Mouse (Mus musculus) Patski (cell line): ENCODE measurements at regions not wholly inside any gene's neighbourhood (a gene's known extent, or its start where the extent isn't known, plus 50 kb on each side); places are given as distances from the start of the nearest gene placed in this dataset.
A peak's percentile ranks its signal among the peaks of the same experiment; 100 is the strongest.

Source experiments
- ATAC-seq: fragments of 100-300 bp; one replicate; pipeline ENCODE4 v1.8.0; 2021
- CTCF ChIA-PET: fragments of 350-600 bp; sonication (Branson Sonifier 250); formaldehyde crosslinking; loops from one replicate; lab custom pipeline; 2022; ENCODE audit warnings: inconsistent platforms; lab: Charles Lee
- POLR2A ChIA-PET: fragments of 350-600 bp; sonication (Branson Sonifier 250); formaldehyde crosslinking; loops from one replicate; lab custom pipeline; 2022; ENCODE audit warnings: antibody characterized with exemption, inconsistent platforms; lab: Charles Lee
- DNase-seq: peaks from one replicate; pipeline ENCODE4 v3.0.0-alpha.2; 2011; ENCODE audit warnings: low read depth, low spot score
- H3K27me3 ChIP-seq: fragments of 371-371 bp; one replicate; pipeline ENCODE4 v1.5.1; 2021
- CTCF ChIP-seq: fragments of 100-300 bp; IDR thresholded peaks from one replicate; pipeline ENCODE4 v1.5.1; 2021
- in situ Hi-C: fragments of 300-500 bp; cut with MboI; formaldehyde crosslinking; loops from 3 replicates; pipeline ENCODE4 v1.11.1; 2018; ENCODE audit warnings: low pct_unique_long_range_greater_than_20kb, mixed read lengths

GRCm38 (mm10) chrX:42332906-42333305 lies 156.6 kb upstream of the Tex13c2 start:
- ChIA-PET CTCF (no interaction called here), POLR2A (no interaction called here)
- in situ Hi-C loops = no loop called here
- DNase-seq = no peak
- peaks cover 15% of the 10 kb centered on the region for H3K27me3 ChIP-seq
- ATAC-seq = no peak
- no peak for TF ChIP-seq CTCF

GRCm38 (mm10) chrX:42333631-42334030 lies 155.9 kb upstream of the Tex13c2 start:
- DNase-seq = no peak
- H3K27me3 ChIP-seq = peaks cover 15% of the 10 kb centered on the region
- ATAC-seq = peak; percentile 67
- POLR2A ChIA-PET = no interaction called here
- no peak for TF ChIP-seq CTCF
- CTCF ChIA-PET = interaction anchor here (0.6 to 1.3 kb wide), 2 partner anchors 21 to 74 kb away, joined by 3 read pairs; no protein-coding TSS in a partner anchor
- in situ Hi-C loops = no loop called here

- no peak for DNase-seq
Observed at GRCm38 (mm10) chrX:42334794-42335193, 154.7 kb upstream of the Tex13c2 start.

GRCm38 (mm10) chrX:42336772-42337171 lies 152.7 kb upstream of the Tex13c2 start:
- DNase-seq (no peak), ATAC-seq (no peak)
- ChIA-PET CTCF (no interaction called here), POLR2A (no interaction called here)
- no peak for TF ChIP-seq CTCF
- H3K27me3 ChIP-seq = peaks cover 24% of the 10 kb centered on the region
- in situ Hi-C loops = no loop called here

More at GRCm38 (mm10) chrX:42334794-42335193, 154.7 kb upstream of the Tex13c2 start:
- no peak for TF ChIP-seq CTCF
- ChIA-PET CTCF (interaction anchor here (1.5 kb wide), 1 partner anchor 15 kb away, joined by 3 read pairs; no protein-coding TSS in a partner anchor), POLR2A (no interaction called here)
- peaks cover 15% of the 10 kb centered on the region for H3K27me3 ChIP-seq
- no peak for ATAC-seq
- in situ Hi-C loops = no loop called here

GRCm38 (mm10) chrX:42342362-42342761 lies 147.1 kb upstream of the Tex13c2 start:
- no peak for TF ChIP-seq CTCF
- no peak for DNase-seq
- CTCF ChIA-PET = no interaction called here
- POLR2A ChIA-PET = no interaction called here
- ATAC-seq = no peak
- in situ Hi-C loops = no loop called here
- H3K27me3 ChIP-seq = peaks cover 24% of the 10 kb centered on the region

GRCm38 (mm10) chrX:42342951-42343879 lies 146.3 kb upstream of the Tex13c2 start:
- POLR2A ChIA-PET = no interaction called here
- ATAC-seq (peak; percentile 39), DNase-seq (no peak)
- CTCF ChIA-PET = no interaction called here
- no peak for TF ChIP-seq CTCF
- peaks cover 24% of the 10 kb centered on the region for H3K27me3 ChIP-seq
- in situ Hi-C loops = no loop called here

- TF ChIP-seq CTCF = no peak
- H3K27me3 ChIP-seq = peaks cover 41% of the 10 kb centered on the region
- POLR2A ChIA-PET = no interaction called here
- DNase-seq = no peak
- no peak for ATAC-seq
- in situ Hi-C loops = no loop called here
- CTCF ChIA-PET = no interaction called here
Observed at GRCm38 (mm10) chrX:42352610-42353254, 136.8 kb upstream of the Tex13c2 start.

- ChIA-PET POLR2A (no interaction called here), CTCF (no interaction called here)
- no peak for TF ChIP-seq CTCF
- DNase-seq (no peak), ATAC-seq (no peak)
- peaks cover 21% of the 10 kb centered on the region for H3K27me3 ChIP-seq
- in situ Hi-C loops = no loop called here
Observed at GRCm38 (mm10) chrX:42359381-42360172, 129.9 kb upstream of the Tex13c2 start.

- DNase-seq (no peak), ATAC-seq (no peak)
- peak; percentile 23 for TF ChIP-seq CTCF
- peaks cover 26% of the 10 kb centered on the region for H3K27me3 ChIP-seq
- CTCF ChIA-PET = no interaction called here
- POLR2A ChIA-PET = no interaction called here
- in situ Hi-C loops = no loop called here
Observed at GRCm38 (mm10) chrX:42360173-42360931, 129.1 kb upstream of the Tex13c2 start.

GRCm38 (mm10) chrX:42360973-42361372 lies 128.5 kb upstream of the Tex13c2 start:
- no peak for TF ChIP-seq CTCF
- no peak for ATAC-seq

More at GRCm38 (mm10) chrX:42360973-42361372, 128.5 kb upstream of the Tex13c2 start:
- H3K27me3 ChIP-seq = peaks cover 28% of the 10 kb centered on the region
- in situ Hi-C loops = no loop called here
- ChIA-PET POLR2A (no interaction called here), CTCF (no interaction called here)
- no peak for DNase-seq
